Mouse (Mus musculus) C2C12 (cell line): ENCODE results near the gene Gck.
"Not testable (repeated sequence)": the region's sequence is repeated elsewhere in the genome, so short reads cannot be mapped to it uniquely, and the experiment has no call there.

Experiments
- CEBPB ChIP-seq: IDR thresholded peaks from one replicate; pipeline ENCODE4 v1.6.1; 2011; ENCODE audit warnings: low read depth, mild to moderate bottlenecking, control low read depth, moderate library complexity
- CTCF ChIP-seq: IDR thresholded peaks from one replicate; pipeline ENCODE4 v1.5.1; 2011; ENCODE audit not compliant: control insufficient read depth, insufficient read depth, insufficient read length
- FOSL1 ChIP-seq: IDR thresholded peaks from one replicate; pipeline ENCODE4 v1.8.0; 2011; ENCODE audit warnings: mild to moderate bottlenecking, low read length; ENCODE audit not compliant: poor library complexity, insufficient read depth, severe bottlenecking
- MAX ChIP-seq: IDR thresholded peaks from one replicate; pipeline ENCODE4 v1.6.1; 2011; ENCODE audit warnings: mild to moderate bottlenecking, control low read depth

DNA sequence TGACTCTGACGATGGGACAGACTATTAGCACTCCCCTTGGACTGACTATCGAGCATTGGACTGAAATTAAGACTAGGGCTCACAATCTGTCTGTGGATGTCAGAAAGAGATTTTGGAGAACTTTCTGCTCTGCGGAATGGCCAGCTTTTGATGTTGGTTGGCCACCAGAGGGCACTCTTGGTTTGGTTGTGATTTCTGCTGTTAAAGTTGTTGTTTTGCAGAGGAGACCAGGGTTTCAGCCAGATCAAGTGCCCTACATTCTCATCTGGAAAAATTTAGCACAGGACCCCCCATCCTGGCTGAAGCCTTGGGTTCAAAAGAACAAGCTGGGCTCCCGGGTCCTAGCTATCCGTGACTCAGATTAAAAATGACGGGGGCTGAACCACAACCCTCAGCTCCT, 17.9 kb downstream of the Gck start:
- TF ChIP-seq CTCF, MAX, FOSL1, CEBPB: not testable (repeated sequence)
